Mouse (Mus musculus) bone marrow, adult 2 months (tissue): ENCODE measurements around the gene Slitrk1. TPM values are rescaled to one million over a fixed set of nuclear protein-coding genes. Genes with fewer than 3 reads are reported as not detected.

Experiments
- H3K27ac ChIP-seq: fragments of 200-500 bp; 2 replicates; pipeline ENCODE4 v1.5.1; 2012; ENCODE audit warnings: low read depth, mild to moderate bottlenecking, control low read depth, inconsistent platforms, low read length; ENCODE audit not compliant: control insufficient read depth, poor library complexity, insufficient read depth
- H3K4me1 ChIP-seq: fragments of 200-500 bp; 2 replicates; pipeline ENCODE4 v1.6.1; 2011; ENCODE audit warnings: low read length; ENCODE audit not compliant: control insufficient read depth, insufficient read depth
- H3K4me3 ChIP-seq: fragments of 200-500 bp; replicated peaks from 2 replicates; pipeline ENCODE3; 2011; ENCODE audit warnings: mild to moderate bottlenecking, low read depth, low read length, control low read depth; ENCODE audit not compliant: control insufficient read depth
- CTCF ChIP-seq: fragments of 200-500 bp; IDR thresholded peaks from 2 replicates; pipeline ENCODE4 v1.5.1; 2011; ENCODE audit warnings: low read length, control low read depth; ENCODE audit not compliant: control insufficient read depth, insufficient read depth
- POLR2A ChIP-seq: fragments of 200-500 bp; IDR thresholded peaks from 2 replicates; pipeline ENCODE4 v1.6.1; 2011; ENCODE audit warnings: low read depth, mild to moderate bottlenecking, control low read depth, low read length, borderline replicate concordance; ENCODE audit not compliant: control insufficient read depth
- WGBS: fragments of 180-500 bp; shearing (Covaris S2); methylation state at CpG from one replicate; pipeline ENCODE4 v1.1.7; 2018; 5-methylcytosine and 5-hydroxymethylcytosine counted together
- polyA plus RNA-seq: library from polyadenylated mRNA; stranded (reverse); fragments of >200 nt; gene quantifications from 2 replicates; pipeline ENCODE4 v1.2.4, GENCODE M21; 2011; ENCODE audit warnings: low replicate concordance; ENCODE audit not compliant: missing spikeins, insufficient read depth, insufficient read length

Gene Slitrk1
- polyA plus RNA-seq: not detected in 2 replicates

DNA sequence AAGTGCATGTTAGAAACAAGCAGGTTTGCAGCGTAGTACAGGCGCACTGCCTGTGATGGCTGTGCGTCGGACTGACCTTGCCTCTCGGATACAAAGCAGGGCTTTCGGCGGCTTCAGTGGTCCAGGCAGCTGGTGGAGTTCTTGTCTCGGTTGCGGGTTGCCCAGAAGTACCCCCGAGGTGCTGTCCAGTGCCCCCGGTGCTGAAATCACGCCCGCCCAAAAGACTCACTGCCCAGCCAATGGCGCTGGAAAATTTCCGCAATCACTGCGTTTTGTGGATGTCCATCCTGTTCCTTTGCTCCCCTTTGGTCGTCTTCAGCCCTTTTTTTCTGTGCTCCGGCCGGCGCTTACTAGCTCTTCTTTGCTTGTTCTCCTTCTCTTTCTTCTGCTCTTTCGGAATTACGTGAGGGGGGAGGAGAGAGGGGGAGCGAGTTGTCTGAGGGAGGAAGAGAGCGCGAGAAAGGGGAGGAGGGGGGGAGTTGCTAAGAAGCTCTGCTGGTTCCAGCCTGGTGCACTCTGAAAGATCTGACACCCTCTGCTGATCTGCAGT, at the start of gene Slitrk1:
Slitrk1 (minus strand) TSS at position 445 of the 550 bp plus-strand sequence.
- Histone ChIP-seq H3K4me3 (no peak within 1 kb of the TSS), H3K4me1 (no peaks in the 10 kb centered on the region), H3K27ac (no peak within 1 kb of the TSS)
- WGBS: 3% methylated on average over 25 of the region's 25 CpGs
- TF ChIP-seq POLR2A: no peak

DNA sequence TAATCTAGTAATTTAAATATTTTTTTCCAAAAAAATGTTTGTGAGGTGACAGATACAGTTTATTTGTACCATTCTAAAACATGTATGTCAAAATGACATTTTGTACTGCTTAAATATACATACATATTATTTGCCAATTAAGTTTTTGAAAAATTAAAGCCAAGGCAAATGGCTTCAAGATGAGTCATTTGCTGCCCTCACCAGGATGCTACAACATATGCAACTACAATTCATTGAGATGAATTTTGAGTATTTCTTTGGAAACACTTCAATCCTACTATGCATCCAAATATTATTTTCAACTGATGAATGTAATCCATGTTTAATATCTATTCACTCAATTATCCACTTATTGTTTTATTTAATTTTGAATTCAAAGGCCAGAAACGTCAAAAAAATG, 21.8 kb upstream of the Slitrk1 start:
- no peak for TF ChIP-seq CTCF
- no peak for TF ChIP-seq POLR2A
- WGBS: 55% methylated on average over 1 of the region's 1 CpGs
- no peak overlapping the region for H3K27ac ChIP-seq
- no peaks in the 10 kb centered on the region for H3K4me1 ChIP-seq
- H3K4me3 ChIP-seq: no peak overlapping the region

DNA sequence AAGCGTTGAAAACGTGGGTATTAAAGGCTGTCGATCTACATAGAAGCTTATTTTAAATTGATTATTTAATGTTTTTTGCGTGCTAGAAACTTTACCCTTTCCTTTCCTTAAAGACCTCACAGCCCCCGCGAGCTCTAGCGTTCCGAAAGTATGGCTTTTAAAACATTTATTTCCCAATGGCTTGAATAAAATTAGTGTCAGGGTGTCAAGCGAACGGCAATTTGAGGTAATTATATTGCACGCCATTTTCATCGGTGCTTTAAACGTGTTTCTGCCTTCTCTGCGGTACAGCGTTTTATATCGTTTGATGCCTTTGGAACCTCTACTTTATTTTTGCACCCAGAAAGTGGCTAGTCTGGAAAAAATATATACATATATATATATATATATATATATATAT, 378 bp upstream of the Slitrk1 start:
- Histone ChIP-seq H3K27ac (no peak overlapping the region), H3K4me3 (no peak overlapping the region), H3K4me1 (no peaks in the 10 kb centered on the region)
- TF ChIP-seq CTCF (no peak), POLR2A (no peak)
- WGBS: 29% methylated on average over 16 of the region's 16 CpGs

DNA sequence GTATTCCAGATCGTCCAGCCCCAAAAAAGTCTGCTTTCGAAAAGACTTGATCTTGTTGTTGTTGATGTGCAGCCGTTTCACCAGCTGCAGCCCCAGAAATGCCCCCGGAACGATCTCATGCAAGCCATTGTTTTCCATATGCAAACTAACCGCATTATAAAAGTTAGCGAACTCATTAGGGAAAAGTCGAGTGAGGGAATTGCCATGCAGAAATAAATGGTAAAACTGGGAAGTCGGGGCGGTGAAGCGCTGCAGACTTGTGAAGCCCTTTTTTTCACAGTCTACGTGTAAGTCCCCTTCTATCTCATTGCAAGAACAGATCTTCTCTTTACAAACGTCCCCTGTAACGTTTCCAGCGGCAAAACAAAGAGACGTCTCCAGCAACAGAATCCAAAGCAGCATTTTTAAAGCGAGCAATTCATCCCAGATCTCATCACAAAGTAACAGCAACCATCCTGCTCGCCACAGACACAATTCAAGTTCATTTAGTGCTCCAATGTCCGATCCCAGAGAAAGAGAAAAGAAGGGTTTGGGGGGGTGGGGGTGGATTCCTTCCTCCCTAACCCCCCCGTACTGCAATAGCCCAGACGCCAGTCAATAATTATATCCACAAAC, 975 bp downstream of the Slitrk1 start:
- Histone ChIP-seq H3K27ac (no peak overlapping the region), H3K4me3 (no peak overlapping the region), H3K4me1 (no peaks in the 10 kb centered on the region)
- TF ChIP-seq POLR2A: no peak
- TF ChIP-seq CTCF: no peak
- 6% methylated on average over 21 of the region's 21 CpGs for WGBS

DNA sequence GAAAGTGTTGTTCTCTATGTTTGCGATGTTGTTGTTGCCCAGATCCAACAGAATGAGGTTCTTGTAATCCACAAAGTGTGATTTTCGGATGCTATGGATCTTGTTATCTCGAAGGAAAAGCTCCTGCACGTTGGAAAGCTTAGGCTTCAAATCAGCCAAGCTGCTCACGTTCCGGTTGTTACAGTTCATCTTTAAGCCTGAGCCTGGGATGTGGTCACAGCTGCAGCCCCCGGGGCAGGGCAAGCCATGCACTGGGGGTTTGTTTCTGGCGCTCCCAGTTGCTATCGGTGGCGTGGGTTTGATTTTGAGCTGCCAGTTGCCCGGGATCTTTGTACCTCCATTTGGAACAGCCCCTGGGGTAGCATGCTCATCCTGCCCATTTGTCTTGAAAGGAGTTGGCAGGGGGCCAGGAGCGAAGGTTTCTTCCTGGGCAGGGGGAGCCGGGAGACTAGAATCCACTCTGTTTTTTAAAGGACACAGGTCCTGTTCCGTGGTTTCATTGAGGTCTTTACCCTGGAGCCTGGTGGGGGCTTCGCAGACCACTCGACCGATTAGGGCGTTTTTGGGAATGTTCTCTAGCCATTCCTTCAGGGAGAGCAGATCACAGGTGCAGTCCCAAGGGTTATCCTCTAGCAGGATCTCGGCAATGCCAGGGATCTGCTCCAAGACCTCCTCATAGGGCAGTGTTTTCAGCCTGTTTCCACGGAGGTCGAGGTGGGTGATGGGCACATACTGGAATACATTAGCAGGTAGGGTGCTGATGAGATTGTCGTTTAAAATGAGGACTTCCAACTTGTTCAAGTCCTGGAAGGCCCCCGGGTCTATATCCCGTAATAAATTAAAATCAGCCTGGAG, 1.7 kb downstream of the Slitrk1 start:
- Histone ChIP-seq H3K4me3 (no peak overlapping the region), H3K27ac (no peak overlapping the region), H3K4me1 (no peaks in the 10 kb centered on the region)
- WGBS: 5% methylated on average over 24 of the region's 24 CpGs
- TF ChIP-seq POLR2A (no peak), CTCF (no peak)

DNA sequence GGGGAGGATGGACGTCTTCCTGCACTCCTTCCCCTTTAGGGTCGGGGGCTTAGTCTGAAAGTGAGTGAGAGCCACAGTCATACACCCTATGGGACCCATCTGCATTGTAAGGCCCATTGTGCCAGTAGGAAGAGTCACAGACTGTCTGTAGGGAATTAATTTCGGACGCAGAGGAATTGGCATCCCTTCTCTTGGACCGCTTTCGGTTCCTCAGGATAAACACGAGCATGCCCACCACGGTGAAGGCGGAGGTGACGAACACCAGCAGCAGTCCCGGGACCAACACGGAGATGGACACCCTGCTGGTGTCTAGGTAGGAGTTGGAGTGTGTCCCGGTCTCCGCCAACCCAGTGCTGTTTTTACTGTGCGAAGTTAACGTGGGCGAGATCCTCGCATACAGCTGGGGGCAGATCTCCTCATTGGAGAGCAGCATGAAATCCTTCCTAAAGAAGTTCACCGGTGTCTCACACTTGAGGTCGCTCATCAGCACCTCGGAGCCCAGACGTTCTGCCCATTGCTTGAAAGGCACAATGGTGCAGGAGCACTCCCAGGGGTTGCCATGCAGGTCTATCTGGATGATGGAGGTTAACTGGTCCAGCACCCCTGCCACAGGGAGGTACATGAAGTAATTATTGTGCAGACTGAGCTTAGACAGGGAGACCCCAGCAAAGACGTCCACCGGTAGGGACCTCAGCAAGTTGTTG, 2.7 kb downstream of the Slitrk1 start:
- 3% methylated on average over 24 of the region's 24 CpGs for WGBS
- no peaks in the 10 kb centered on the region for H3K4me1 ChIP-seq
- H3K27ac ChIP-seq: no peak overlapping the region
- H3K4me3 ChIP-seq: no peak overlapping the region
- TF ChIP-seq CTCF: no peak
- no peak for TF ChIP-seq POLR2A

DNA sequence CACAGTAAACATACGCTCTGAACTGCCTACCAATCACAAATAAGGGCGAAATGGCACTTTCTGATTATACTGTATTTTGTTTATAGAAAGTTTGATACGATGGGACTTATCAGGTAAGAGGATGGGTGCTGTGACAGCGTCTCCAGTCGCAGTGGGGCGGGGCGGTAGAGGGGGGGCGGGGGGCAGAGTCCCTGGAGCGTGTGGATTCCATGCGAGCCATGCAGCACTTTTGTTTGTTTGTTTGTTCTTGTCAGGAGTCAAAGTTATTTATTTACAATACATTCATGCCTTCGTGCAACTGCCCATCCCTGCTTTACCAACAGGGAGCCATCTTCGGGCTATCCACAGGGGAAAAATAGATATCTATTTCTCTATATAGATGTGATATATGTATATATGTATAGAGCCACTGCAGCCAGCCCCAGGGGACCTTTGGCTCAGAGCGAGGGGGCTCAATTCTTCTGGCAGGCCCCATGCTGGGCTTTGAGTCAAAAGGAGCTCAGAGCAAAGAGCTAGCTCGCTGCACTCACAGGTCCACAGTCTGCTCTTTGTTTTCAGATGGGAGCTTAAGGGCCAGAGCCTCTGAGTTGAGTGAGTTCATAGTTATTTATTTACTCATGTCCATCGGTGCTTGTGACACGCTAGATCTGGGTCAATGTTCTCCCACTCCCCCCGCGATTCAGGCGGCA, 3.4 kb downstream of the Slitrk1 start:
- no peaks in the 10 kb centered on the region for H3K4me1 ChIP-seq
- TF ChIP-seq POLR2A (no peak), CTCF (no peak)
- 9% methylated on average over 19 of the region's 19 CpGs for WGBS
- H3K27ac ChIP-seq: no peak overlapping the region
- H3K4me3 ChIP-seq: no peak overlapping the region

DNA sequence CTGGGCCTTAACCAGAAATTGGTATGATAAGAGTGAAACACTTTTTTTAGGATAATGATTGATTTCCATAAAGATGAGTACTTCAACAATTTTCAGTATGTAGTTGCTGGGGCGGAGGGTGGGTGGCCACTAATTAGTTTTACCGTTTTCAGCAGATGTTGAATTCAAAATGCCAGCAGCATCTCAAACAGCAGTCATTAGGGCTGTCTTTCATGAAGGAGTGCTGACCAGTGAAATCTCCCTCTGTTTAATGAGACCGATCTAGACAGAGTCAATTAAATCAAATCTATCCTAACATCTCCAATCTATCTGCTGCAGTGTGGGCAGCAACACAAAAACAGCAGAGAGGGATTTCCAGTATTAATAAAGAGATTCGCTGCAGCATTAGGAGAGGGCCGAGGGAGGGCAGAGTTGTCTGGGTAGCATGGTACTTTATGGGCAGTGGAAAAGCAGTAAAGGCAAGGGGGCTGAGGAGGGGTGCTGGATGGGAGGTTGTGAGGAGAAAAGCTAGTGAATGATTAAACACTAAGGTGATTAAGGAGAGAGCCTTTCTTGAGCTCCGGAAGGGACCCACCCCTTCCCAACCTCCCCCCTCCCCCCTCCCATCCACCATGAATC, 4.5 kb downstream of the Slitrk1 start:
- H3K4me1 ChIP-seq: no peaks in the 10 kb centered on the region
- no peak overlapping the region for H3K27ac ChIP-seq
- 28% methylated on average over 6 of the region's 6 CpGs for WGBS
- TF ChIP-seq CTCF (no peak), POLR2A (no peak)
- no peak overlapping the region for H3K4me3 ChIP-seq
